Comparison of ENCODE assay signal across 9 mouse cellular contexts in the genomic region with DNA sequence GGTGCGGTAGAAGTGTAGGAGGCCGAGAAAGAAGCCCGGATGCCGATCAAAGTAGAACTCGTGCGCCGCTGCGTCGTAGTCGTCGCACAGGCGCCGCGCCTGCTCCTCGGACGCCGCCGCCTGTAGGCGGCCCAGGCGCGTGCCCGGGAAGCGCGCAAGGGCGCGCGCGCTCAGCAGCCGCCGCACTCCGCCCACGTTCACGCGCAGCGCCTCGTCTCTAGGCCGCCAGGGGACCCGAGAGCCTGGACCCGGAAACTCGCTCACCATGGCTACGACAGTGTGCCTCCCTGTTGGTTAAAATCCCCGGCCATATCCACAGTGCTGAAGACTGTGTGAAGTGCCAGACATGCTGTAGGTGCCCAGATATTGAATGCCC. TPM values are rescaled to one million over a fixed set of nuclear protein-coding genes. Genes with fewer than 3 reads are reported as not detected.
DNase-seq lines count a peak whose midpoint lies in the region; ATAC-seq and TF ChIP-seq lines count a peak whose summit lies in the region.
"Had no signal": no experiment of that assay in that cellular context is flagged by ENCODE, and none has a peak within 500 bp of the region (broad histone marks: within the 10 kb centered on the region; RNA-seq: fewer than 3 reads in every experiment).

No protein-coding gene starts in this region.

- peak overlapping the region; percentile 37 for H3K4me3 ChIP-seq in gastrocnemius, adult 2 months
- peak overlapping the region; percentile 32 for H3K4me3 ChIP-seq in intestine, embryonic 16.5 days (ENCODE audit: low read length)
- H3K4me3 ChIP-seq in midbrain, embryonic 16.5 days (ENCODE audit: low read depth, low read length): peak overlapping the region; percentile 44

- peaks cover 18% of the 10 kb centered on the region for H3K4me1 ChIP-seq in intestine, embryonic 16.5 days (ENCODE audit: control insufficient read depth, insufficient read depth, low read length)
- H3K4me1 ChIP-seq in midbrain, embryonic 16.5 days (ENCODE audit: control insufficient read depth, insufficient read depth, low read length): peaks cover 12% of the 10 kb centered on the region

- ATAC-seq in intestine, embryonic 16.5 days: 0 out of 2 replicates have a peak, but pooled peaks have one; percentile 42
- ATAC-seq in midbrain, embryonic 16.5 days: peak; percentile 52; the same call in 1 of the 2 replicates

- H3K27ac ChIP-seq in gastrocnemius, adult 2 months: no peak overlapping the region
- H3K27ac ChIP-seq in intestine, embryonic 16.5 days (ENCODE audit: low read length): no peak overlapping the region
- no peak overlapping the region for H3K27ac ChIP-seq in midbrain, embryonic 16.5 days (ENCODE audit: low read length)

- no peaks in the 10 kb centered on the region for H3K9me3 ChIP-seq in intestine, embryonic 16.5 days (ENCODE audit: control insufficient read depth, low read length)
- no peaks in the 10 kb centered on the region for H3K9me3 ChIP-seq in midbrain, embryonic 16.5 days (replicated peaks; ENCODE audit: control insufficient read depth, low read length, poor library complexity, severe bottlenecking)

- peak overlapping the region; percentile 61 for H3K4me2 ChIP-seq in intestine, embryonic 16.5 days (ENCODE audit: low read depth, low read length)
- H3K4me2 ChIP-seq in midbrain, embryonic 16.5 days (ENCODE audit: low read length): peak overlapping the region; percentile 65

- no peak overlapping the region for H3K9ac ChIP-seq in intestine, embryonic 16.5 days (ENCODE audit: low read depth, low read length)
- peak overlapping the region; percentile 57 for H3K9ac ChIP-seq in midbrain, embryonic 16.5 days (ENCODE audit: low read depth, low read length)

- H3K27me3 ChIP-seq in intestine, embryonic 16.5 days (replicated peaks; ENCODE audit: control insufficient read depth, insufficient read depth, low read length): peaks cover 59% of the 10 kb centered on the region
- H3K27me3 ChIP-seq in midbrain, embryonic 16.5 days (ENCODE audit: control insufficient read depth, insufficient read depth, low read depth, low read length): peaks cover 62% of the 10 kb centered on the region

- no peak for TF ChIP-seq CTCF in gastrocnemius, adult 2 months (IDR thresholded peaks at IDR 0.05)

- no peak for DNase-seq in gastrocnemius, adult 2 months
- no peak for DNase-seq in gastrocnemius, adult 18-20 months (ENCODE audit: low spot score)
- DNase-seq in thymus, postnatal 0 days (ENCODE audit: low spot score): peak; percentile 31
- no peak for DNase-seq in thymus, postnatal 25 days
- no peak for DNase-seq in gastrocnemius, postnatal 10 days
- DNase-seq in adrenal gland, postnatal 4 days (ENCODE audit: low spot score in 2 of 2): no peak

- intact Hi-C loops in gastrocnemius, adult 2 months (cut with DNase I): no loop called here

- H3K36me3 ChIP-seq in intestine, embryonic 16.5 days (ENCODE audit: control insufficient read depth, insufficient read depth, low read length): no peaks in the 10 kb centered on the region
- H3K36me3 ChIP-seq in midbrain, embryonic 16.5 days (ENCODE audit: control insufficient read depth, insufficient read depth, low read length): no peaks in the 10 kb centered on the region

- WGBS in intestine, embryonic 16.5 days: 5% methylated on average over 42 of the region's 42 CpGs
- WGBS in midbrain, embryonic 16.5 days: 11% methylated on average over 42 of the region's 42 CpGs

RNA-seq across cellular contexts. Expression of a gene that starts 2.4 kb away (rescaled TPM):
- 1 to 10 TPM in 1 of 2 experiments, under 1 TPM in 1; 0.31 to 1.0 TPM for total RNA-seq in gastrocnemius, adult 2 months (2021)
- 1 to 10 TPM; 1.4 to 1.5 TPM for total RNA-seq in gastrocnemius, adult 18-20 months (2021)
- not detected in 2 replicates for polyA plus RNA-seq in thymus, postnatal 0 days (2015; fragmentation: Nextera tagmentation; extraction: Ambion mirVana)
- 0.22 and 0.45 TPM in 2 replicates for polyA plus RNA-seq in intestine, embryonic 16.5 days (2015; fragmentation: Nextera tagmentation; extraction: Ambion mirVana)
- polyA plus RNA-seq in midbrain, embryonic 16.5 days (2015; fragmentation: Nextera tagmentation; extraction: Ambion mirVana): 1.9 and 3.9 TPM in 2 replicates
- total RNA-seq in gastrocnemius, postnatal 10 days (2021): 1 to 10 TPM; 4.8 to 5.1 TPM
- under 1 TPM; 0.20 to 0.40 TPM for total RNA-seq in adrenal gland, postnatal 4 days (2021)

RNA-seq across cellular contexts. Expression of a gene that starts 14.0 kb away (rescaled TPM):
- not detected for total RNA-seq in gastrocnemius, adult 2 months (2021)
- total RNA-seq in gastrocnemius, adult 18-20 months (2021): under 1 TPM in 1 of 2 experiments, not detected in 1; 0.11 TPM
- polyA plus RNA-seq in thymus, postnatal 0 days (2015; fragmentation: Nextera tagmentation; extraction: Ambion mirVana): 0.09 TPM in 1 of 2 replicates, not detected in the other
- polyA plus RNA-seq in intestine, embryonic 16.5 days (2015; fragmentation: Nextera tagmentation; extraction: Ambion mirVana): not detected in 2 replicates
- polyA plus RNA-seq in midbrain, embryonic 16.5 days (2015; fragmentation: Nextera tagmentation; extraction: Ambion mirVana): not detected in 2 replicates
- under 1 TPM; 0.47 to 0.52 TPM for total RNA-seq in gastrocnemius, postnatal 10 days (2021)
- not detected for total RNA-seq in adrenal gland, postnatal 4 days (2021)
- total RNA-seq: hematopoietic stem cell, adult 5-6 weeks had no signal

RNA-seq across cellular contexts. Expression of a gene that starts 21.8 kb away (rescaled TPM):
- not detected for total RNA-seq in gastrocnemius, adult 2 months (2021)
- not detected for total RNA-seq in gastrocnemius, adult 18-20 months (2021)
- polyA plus RNA-seq in thymus, postnatal 0 days (2015; fragmentation: Nextera tagmentation; extraction: Ambion mirVana): 2.0 and 2.3 TPM in 2 replicates
- not detected in 2 replicates for polyA plus RNA-seq in intestine, embryonic 16.5 days (2015; fragmentation: Nextera tagmentation; extraction: Ambion mirVana)
- polyA plus RNA-seq in midbrain, embryonic 16.5 days (2015; fragmentation: Nextera tagmentation; extraction: Ambion mirVana): not detected in 2 replicates
- not detected for total RNA-seq in gastrocnemius, postnatal 10 days (2021)
- total RNA-seq in adrenal gland, postnatal 4 days (2021): not detected
- total RNA-seq: hematopoietic stem cell, adult 5-6 weeks had no signal

RNA-seq across cellular contexts. Expression of a gene that starts 31.4 kb away (rescaled TPM):
- not detected for total RNA-seq in gastrocnemius, adult 2 months (2021)
- not detected for total RNA-seq in gastrocnemius, adult 18-20 months (2021)
- not detected in 2 replicates for polyA plus RNA-seq in thymus, postnatal 0 days (2015; fragmentation: Nextera tagmentation; extraction: Ambion mirVana)
- polyA plus RNA-seq in intestine, embryonic 16.5 days (2015; fragmentation: Nextera tagmentation; extraction: Ambion mirVana): not detected in 2 replicates
- polyA plus RNA-seq in midbrain, embryonic 16.5 days (2015; fragmentation: Nextera tagmentation; extraction: Ambion mirVana): not detected in 2 replicates
- total RNA-seq in gastrocnemius, postnatal 10 days (2021): not detected
- not detected for total RNA-seq in adrenal gland, postnatal 4 days (2021)
- total RNA-seq: hematopoietic stem cell, adult 5-6 weeks had no signal

RNA-seq across cellular contexts. Expression of a gene that starts 52.9 kb away (rescaled TPM):
- not detected for total RNA-seq in gastrocnemius, adult 2 months (2021)
- total RNA-seq in gastrocnemius, adult 18-20 months (2021): not detected
- 1.8 and 2.9 TPM in 2 replicates for polyA plus RNA-seq in thymus, postnatal 0 days (2015; fragmentation: Nextera tagmentation; extraction: Ambion mirVana)
- polyA plus RNA-seq in intestine, embryonic 16.5 days (2015; fragmentation: Nextera tagmentation; extraction: Ambion mirVana): 19.6 and 23.4 TPM in 2 replicates
- not detected in 2 replicates for polyA plus RNA-seq in midbrain, embryonic 16.5 days (2015; fragmentation: Nextera tagmentation; extraction: Ambion mirVana)
- total RNA-seq in gastrocnemius, postnatal 10 days (2021): not detected
- total RNA-seq in adrenal gland, postnatal 4 days (2021): 1 to 10 TPM in 1 of 2 experiments, not detected in 1; 6.0 TPM
- total RNA-seq: hematopoietic stem cell, adult 5-6 weeks had no signal
